Mouse (Mus musculus): ENCODE measurements around the gene Nrbp1.

DNA sequence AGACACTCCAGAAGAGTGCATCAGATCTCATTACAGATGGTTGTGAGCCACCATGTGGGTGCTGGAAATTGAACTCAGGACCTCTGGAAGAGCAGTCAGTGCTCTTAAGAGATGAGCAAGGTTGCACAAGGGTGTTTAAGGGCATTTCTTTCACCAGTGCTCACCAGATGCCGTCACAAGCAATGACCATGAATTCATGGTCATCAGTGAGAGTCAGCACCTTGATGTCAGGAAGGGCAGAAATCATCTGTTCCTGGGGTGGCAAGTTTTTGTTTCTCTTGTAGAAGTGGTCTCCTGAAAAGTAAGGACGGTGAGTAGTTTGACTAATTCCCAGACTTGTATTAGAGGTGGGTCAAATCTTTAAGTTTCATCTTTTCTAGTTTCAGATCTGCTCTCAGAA, 36.8 kb upstream of the Nrbp1 start:
- no peak for TF ChIP-seq CTCF (IDR thresholded peaks at IDR 0.05; ENCODE audit: borderline replicate concordance, control insufficient read depth, extremely low read depth, insufficient read depth, low read length, poor library complexity)
- no peak for TF ChIP-seq POLR2A (IDR thresholded peaks at IDR 0.05; ENCODE audit: control insufficient read depth, extremely low read depth, insufficient read depth, low read length, poor library complexity)

Data from thymus, adult 2 months (tissue).